Comparison of ENCODE assay signal across 24 mouse cellular contexts in genomic region chr11:52105503-52105902, GRCm38 (mm10). TPM values are rescaled to one million over a fixed set of nuclear protein-coding genes. Genes with fewer than 3 reads are reported as not detected.
"Had no signal": no experiment of that assay in that cellular context is flagged by ENCODE, and none has a peak within 500 bp of the region (broad histone marks: within the 10 kb centered on the region; RNA-seq: fewer than 3 reads in every experiment).

No protein-coding gene starts in this region.

- H3K4me2 ChIP-seq: kidney, embryonic 15.5 days; liver, embryonic 15.5 days; lung, embryonic 15.5 days; midbrain, embryonic 12.5 days; midbrain, embryonic 15.5 days; neural tube, embryonic 12.5 days; neural tube, embryonic 15.5 days; stomach, embryonic 15.5 days had no signal

- H3K9me3 ChIP-seq: kidney, embryonic 15.5 days; liver, embryonic 15.5 days; lung, embryonic 15.5 days; midbrain, embryonic 12.5 days; midbrain, embryonic 15.5 days; neural tube, embryonic 12.5 days; neural tube, embryonic 15.5 days; stomach, embryonic 15.5 days had no signal

- H3K27ac ChIP-seq: kidney, embryonic 15.5 days; left cerebral cortex, adult 2 months; liver, embryonic 15.5 days; lung, embryonic 15.5 days; macrophage; midbrain, embryonic 12.5 days; midbrain, embryonic 15.5 days; neural tube, embryonic 12.5 days; neural tube, embryonic 15.5 days; stomach, embryonic 15.5 days had no signal

- H3K36me3 ChIP-seq: lung, embryonic 15.5 days; midbrain, embryonic 12.5 days; midbrain, embryonic 15.5 days; neural tube, embryonic 12.5 days; neural tube, embryonic 15.5 days; stomach, embryonic 15.5 days had no signal

- ATAC-seq: midbrain, embryonic 15.5 days had no signal

- H3K4me3 ChIP-seq: kidney, embryonic 15.5 days; left cerebral cortex, adult 2 months; liver, embryonic 15.5 days; lung, embryonic 15.5 days; midbrain, embryonic 12.5 days; midbrain, embryonic 15.5 days; neural tube, embryonic 12.5 days; neural tube, embryonic 15.5 days; stomach, embryonic 15.5 days had no signal

- H3K27me3 ChIP-seq: kidney, embryonic 15.5 days; liver, embryonic 15.5 days; lung, embryonic 15.5 days; midbrain, embryonic 12.5 days; midbrain, embryonic 15.5 days; neural tube, embryonic 12.5 days; neural tube, embryonic 15.5 days; stomach, embryonic 15.5 days had no signal

- H3K9ac ChIP-seq: kidney, embryonic 15.5 days; liver, embryonic 15.5 days; lung, embryonic 15.5 days; midbrain, embryonic 12.5 days; midbrain, embryonic 15.5 days; neural tube, embryonic 12.5 days; neural tube, embryonic 15.5 days; stomach, embryonic 15.5 days had no signal

- DNase-seq: kidney, postnatal 10 days; layer of hippocampus, postnatal 36 days; lung, adult 18-20 months; right cerebral cortex, postnatal 25 days; spleen, adult 18-20 months; thymus, postnatal 25 days had no signal

RNA-seq across cellular contexts. Expression of gene Olfr1373, which starts 39.8 kb away (rescaled TPM):
- total RNA-seq: layer of hippocampus, adult 8-10 months; layer of hippocampus, postnatal 10 days; layer of hippocampus, postnatal 36 days; left cerebral cortex, adult 2 months; left cerebral cortex, postnatal 10 days; left cerebral cortex, postnatal 36 days; liver, adult 2 months had no signal
- polyA plus RNA-seq: kidney, embryonic 15.5 days; limb, embryonic 11.5 days; limb, embryonic 14.5 days; liver, adult 2 months; liver, embryonic 15.5 days; lung, embryonic 15.5 days; macrophage; midbrain, embryonic 12.5 days; midbrain, embryonic 15.5 days; neural tube, embryonic 12.5 days; neural tube, embryonic 15.5 days; stomach, embryonic 15.5 days; thymus, postnatal 0 days had no signal
